Mouse (Mus musculus): ENCODE results near the gene Tjp2. TPM values are rescaled to one million over a fixed set of nuclear protein-coding genes. Genes with fewer than 3 reads are reported as not detected.
A peak's percentile ranks its signal among the peaks of the same experiment; 100 is the strongest.

Gene Tjp2
- polyA plus RNA-seq, 1 experiment, result 11.4 TPM

DNA sequence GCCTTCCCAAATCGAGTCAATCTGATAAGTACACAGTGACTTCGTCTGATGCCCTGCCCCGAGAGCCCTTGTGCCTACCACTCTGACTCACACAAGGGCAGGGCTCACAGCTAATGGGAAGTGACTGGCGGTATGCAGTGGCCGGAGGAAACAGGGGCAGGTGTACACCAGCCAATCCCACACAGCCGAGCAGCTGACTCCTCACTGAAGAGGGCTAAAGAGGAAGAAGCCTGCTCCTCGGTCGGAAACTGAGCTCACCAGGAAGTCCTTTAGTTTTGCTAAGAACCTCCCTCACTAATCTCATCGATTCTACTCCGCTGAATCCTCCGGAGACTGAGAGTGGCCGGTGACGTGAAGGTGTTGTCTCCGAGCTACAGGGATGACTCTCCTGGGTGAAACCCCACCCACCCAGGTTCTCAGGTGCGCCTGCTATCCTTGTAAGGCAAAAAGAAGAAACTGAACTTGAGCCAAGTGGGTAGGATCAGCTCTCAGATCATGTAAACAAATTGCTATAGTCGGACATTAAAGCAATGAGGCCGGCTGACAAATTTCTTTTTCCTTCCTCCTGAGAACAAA, 58.2 kb downstream of the Tjp2 start:
- no peak for TF ChIP-seq POLR2A (IDR thresholded peaks at IDR 0.05; ENCODE audit: borderline replicate concordance, control insufficient read depth, low read depth, low read length)
- TF ChIP-seq CTCF (IDR thresholded peaks at IDR 0.05; ENCODE audit: control insufficient read depth, insufficient read depth, low read length), result no peak
- peak overlapping the region; percentile 69 for H3K4me3 ChIP-seq (replicated peaks; ENCODE audit: control insufficient read depth, low read depth, low read length)
- 2% methylated on average over 17 of the region's 17 CpGs for WGBS
- no peaks in the 10 kb centered on the region for H3K4me1 ChIP-seq (ENCODE audit: control insufficient read depth, insufficient read depth, low read length)
- H3K27ac ChIP-seq (ENCODE audit: control insufficient read depth, insufficient read depth, low read depth, low read length, poor library complexity), result peak overlapping the region; percentile 77; the same call in 1 of the 2 replicates

DNA sequence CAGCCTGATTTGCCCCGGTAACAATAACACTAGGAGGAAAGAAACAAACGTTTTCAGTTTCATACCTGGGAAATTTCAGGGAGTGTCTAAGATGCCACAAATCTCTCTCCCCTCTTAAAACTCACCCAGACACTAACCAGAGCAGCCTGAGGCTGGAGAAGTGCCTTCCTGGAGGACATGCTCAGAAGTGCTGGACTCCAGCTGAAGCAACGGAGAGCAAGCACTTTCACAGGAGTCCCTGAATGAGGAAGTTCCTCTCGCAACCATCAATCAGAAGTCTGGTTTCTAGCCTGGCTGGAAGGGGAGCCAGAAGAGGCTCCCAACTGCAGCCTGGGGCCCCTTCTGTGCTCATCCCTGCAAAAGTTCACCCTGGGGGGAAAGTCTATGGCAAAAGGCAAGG, 60.9 kb downstream of the Tjp2 start:
- TF ChIP-seq CTCF (IDR thresholded peaks at IDR 0.05; ENCODE audit: control insufficient read depth, insufficient read depth, low read length) (no peak), POLR2A (IDR thresholded peaks at IDR 0.05; ENCODE audit: borderline replicate concordance, control insufficient read depth, low read depth, low read length) (no peak)
- 6% methylated on average over 4 of the region's 4 CpGs for whole genome bisulfite sequencing
- peak overlapping the region; percentile 40 for H3K4me3 ChIP-seq (replicated peaks; ENCODE audit: control insufficient read depth, low read depth, low read length)
- H3K27ac ChIP-seq (ENCODE audit: control insufficient read depth, insufficient read depth, low read depth, low read length, poor library complexity), result no peak overlapping the region
- H3K4me1 ChIP-seq (ENCODE audit: control insufficient read depth, insufficient read depth, low read length), result no peaks in the 10 kb centered on the region

DNA sequence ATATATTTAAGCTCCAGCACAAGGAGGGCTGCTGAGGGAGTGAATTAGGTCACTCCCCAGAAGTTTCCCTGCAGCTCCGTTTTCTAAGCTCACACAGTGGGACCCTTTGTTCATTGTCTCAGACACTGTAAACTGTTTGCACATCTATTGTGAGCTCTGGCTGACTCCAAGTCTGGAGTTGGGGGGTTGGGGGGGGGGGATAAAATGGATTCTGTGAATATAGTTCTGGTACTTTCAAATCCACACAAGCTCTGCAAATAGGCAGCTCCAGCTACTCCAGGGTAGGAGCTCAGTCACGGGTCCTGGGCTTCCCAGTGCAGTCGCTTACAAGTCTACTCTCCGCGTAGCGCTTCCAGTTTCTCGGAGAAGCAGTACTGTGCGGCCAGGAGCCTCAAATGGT, 64.4 kb downstream of the Tjp2 start:
- H3K27ac ChIP-seq (ENCODE audit: control insufficient read depth, insufficient read depth, low read depth, low read length, poor library complexity), result no peak overlapping the region
- no peaks in the 10 kb centered on the region for H3K4me1 ChIP-seq (ENCODE audit: control insufficient read depth, insufficient read depth, low read length)
- 84% methylated on average over 8 of the region's 8 CpGs for WGBS
- TF ChIP-seq CTCF (IDR thresholded peaks at IDR 0.05; ENCODE audit: control insufficient read depth, insufficient read depth, low read length), result no peak
- TF ChIP-seq POLR2A (IDR thresholded peaks at IDR 0.05; ENCODE audit: borderline replicate concordance, control insufficient read depth, low read depth, low read length), result no peak
- H3K4me3 ChIP-seq (replicated peaks; ENCODE audit: control insufficient read depth, low read depth, low read length), result no peak overlapping the region

DNA sequence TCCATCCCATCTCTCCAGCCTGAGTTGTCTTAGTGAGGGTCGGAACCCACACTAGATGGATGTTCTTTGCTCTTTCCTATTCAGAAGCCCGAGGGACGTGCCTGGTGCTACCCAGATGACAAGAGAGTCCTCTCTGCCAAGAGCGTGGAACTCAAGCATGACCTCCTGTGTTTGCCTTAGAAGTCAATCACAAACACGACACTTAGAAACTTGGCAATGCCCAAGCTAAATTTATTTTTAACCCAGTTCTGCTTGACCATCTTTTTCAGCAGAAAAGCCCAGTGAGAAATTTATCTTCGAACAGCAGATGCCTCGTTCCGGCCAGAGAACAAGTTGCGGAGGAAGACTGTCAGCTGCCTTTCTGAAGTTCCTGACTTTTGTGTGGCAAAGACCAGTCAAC, 65.1 kb downstream of the Tjp2 start:
- WGBS, result 86% methylated on average over 9 of the region's 9 CpGs
- no peak overlapping the region for H3K27ac ChIP-seq (ENCODE audit: control insufficient read depth, insufficient read depth, low read depth, low read length, poor library complexity)
- H3K4me1 ChIP-seq (ENCODE audit: control insufficient read depth, insufficient read depth, low read length), result no peaks in the 10 kb centered on the region
- no peak overlapping the region for H3K4me3 ChIP-seq (replicated peaks; ENCODE audit: control insufficient read depth, low read depth, low read length)
- TF ChIP-seq POLR2A (IDR thresholded peaks at IDR 0.05; ENCODE audit: borderline replicate concordance, control insufficient read depth, low read depth, low read length) (no peak), CTCF (IDR thresholded peaks at IDR 0.05; ENCODE audit: control insufficient read depth, insufficient read depth, low read length) (no peak)

DNA sequence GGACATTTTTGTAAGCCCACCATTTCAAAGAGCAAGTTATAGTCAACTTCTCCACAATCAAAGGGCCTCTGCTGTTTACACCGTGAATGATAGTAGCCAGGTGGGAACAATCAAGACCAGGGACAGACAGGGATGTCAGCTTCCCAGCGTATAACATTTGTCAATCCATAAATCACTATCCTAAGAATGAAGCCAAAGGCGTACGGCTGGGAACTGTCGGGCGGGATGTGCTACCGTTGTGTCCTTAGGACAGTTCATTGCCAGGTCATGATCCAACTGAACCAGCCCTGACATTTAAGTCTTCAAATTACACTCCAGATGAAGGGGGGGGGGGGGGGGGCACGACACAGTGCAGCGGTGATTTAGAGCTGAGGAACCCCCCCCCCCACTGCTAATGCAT, 65.5 kb downstream of the Tjp2 start:
- WGBS, result 83% methylated on average over 8 of the region's 9 CpGs
- Histone ChIP-seq H3K4me1 (ENCODE audit: control insufficient read depth, insufficient read depth, low read length) (no peaks in the 10 kb centered on the region), H3K4me3 (replicated peaks; ENCODE audit: control insufficient read depth, low read depth, low read length) (no peak overlapping the region), H3K27ac (ENCODE audit: control insufficient read depth, insufficient read depth, low read depth, low read length, poor library complexity) (no peak overlapping the region)
- TF ChIP-seq CTCF (IDR thresholded peaks at IDR 0.05; ENCODE audit: control insufficient read depth, insufficient read depth, low read length) (no peak), POLR2A (IDR thresholded peaks at IDR 0.05; ENCODE audit: borderline replicate concordance, control insufficient read depth, low read depth, low read length) (no peak)

DNA sequence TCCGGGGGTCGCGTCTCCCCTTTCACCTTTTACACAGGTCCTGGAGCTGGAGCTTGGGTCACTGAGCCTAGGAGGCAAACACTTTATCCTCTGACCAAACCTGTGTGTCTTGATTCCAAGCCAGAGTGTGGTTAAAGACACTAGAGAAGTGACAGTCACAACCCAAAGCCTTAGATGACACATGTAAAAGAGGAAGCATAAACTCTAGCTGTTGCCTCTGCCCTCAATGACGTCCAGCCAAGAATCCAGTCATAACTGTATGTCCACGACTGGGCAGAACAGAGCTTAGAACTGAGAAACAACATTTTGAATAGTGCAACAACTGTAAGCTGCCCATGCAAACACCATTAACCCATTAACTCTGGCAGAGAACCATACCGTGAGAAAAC, 68.8 kb downstream of the Tjp2 start:
- Histone ChIP-seq H3K27ac (ENCODE audit: control insufficient read depth, insufficient read depth, low read depth, low read length, poor library complexity) (no peak overlapping the region), H3K4me1 (ENCODE audit: control insufficient read depth, insufficient read depth, low read length) (no peaks in the 10 kb centered on the region), H3K4me3 (replicated peaks; ENCODE audit: control insufficient read depth, low read depth, low read length) (no peak overlapping the region)
- TF ChIP-seq POLR2A (IDR thresholded peaks at IDR 0.05; ENCODE audit: borderline replicate concordance, control insufficient read depth, low read depth, low read length), result no peak
- TF ChIP-seq CTCF (IDR thresholded peaks at IDR 0.05; ENCODE audit: control insufficient read depth, insufficient read depth, low read length), result no peak
- WGBS, result 47% methylated on average over 6 of the region's 6 CpGs

DNA sequence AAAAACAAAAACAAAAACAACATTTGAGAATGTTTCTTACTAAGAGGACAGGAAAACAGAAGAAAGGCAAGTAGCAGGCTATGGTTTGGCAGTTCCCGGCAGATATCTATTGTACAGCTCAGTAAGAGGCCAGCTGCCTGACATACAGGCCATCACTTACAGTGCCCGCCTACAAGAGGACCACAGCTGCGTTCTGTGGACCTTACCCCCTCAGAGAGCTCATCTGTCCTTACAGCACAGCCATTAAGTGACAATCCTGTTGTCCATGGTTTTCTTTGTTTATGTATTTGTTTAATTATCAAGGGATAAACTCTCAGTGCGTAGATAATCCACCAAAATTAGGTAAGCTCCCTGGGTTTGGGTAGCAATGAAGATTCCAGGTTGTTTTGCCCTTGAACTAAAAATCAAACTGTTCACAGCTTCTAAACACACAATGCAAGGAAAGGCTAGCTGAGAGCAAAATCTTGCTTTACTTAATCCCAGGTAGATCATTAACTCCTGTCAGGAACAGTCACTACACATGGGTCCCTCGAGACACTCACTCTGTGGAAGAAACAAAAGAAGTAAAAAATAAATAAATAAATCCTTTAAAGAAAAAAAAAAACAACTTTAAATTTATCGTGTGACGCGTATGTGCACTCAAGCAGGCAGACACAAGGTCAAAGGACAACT, 69.3 kb downstream of the Tjp2 start:
- Histone ChIP-seq H3K4me1 (ENCODE audit: control insufficient read depth, insufficient read depth, low read length) (no peaks in the 10 kb centered on the region), H3K4me3 (replicated peaks; ENCODE audit: control insufficient read depth, low read depth, low read length) (no peak overlapping the region), H3K27ac (ENCODE audit: control insufficient read depth, insufficient read depth, low read depth, low read length, poor library complexity) (no peak overlapping the region)
- 74% methylated on average over 8 of the region's 8 CpGs for WGBS
- TF ChIP-seq POLR2A (IDR thresholded peaks at IDR 0.05; ENCODE audit: borderline replicate concordance, control insufficient read depth, low read depth, low read length), result no peak
- TF ChIP-seq CTCF (IDR thresholded peaks at IDR 0.05; ENCODE audit: control insufficient read depth, insufficient read depth, low read length), result no peak

DNA sequence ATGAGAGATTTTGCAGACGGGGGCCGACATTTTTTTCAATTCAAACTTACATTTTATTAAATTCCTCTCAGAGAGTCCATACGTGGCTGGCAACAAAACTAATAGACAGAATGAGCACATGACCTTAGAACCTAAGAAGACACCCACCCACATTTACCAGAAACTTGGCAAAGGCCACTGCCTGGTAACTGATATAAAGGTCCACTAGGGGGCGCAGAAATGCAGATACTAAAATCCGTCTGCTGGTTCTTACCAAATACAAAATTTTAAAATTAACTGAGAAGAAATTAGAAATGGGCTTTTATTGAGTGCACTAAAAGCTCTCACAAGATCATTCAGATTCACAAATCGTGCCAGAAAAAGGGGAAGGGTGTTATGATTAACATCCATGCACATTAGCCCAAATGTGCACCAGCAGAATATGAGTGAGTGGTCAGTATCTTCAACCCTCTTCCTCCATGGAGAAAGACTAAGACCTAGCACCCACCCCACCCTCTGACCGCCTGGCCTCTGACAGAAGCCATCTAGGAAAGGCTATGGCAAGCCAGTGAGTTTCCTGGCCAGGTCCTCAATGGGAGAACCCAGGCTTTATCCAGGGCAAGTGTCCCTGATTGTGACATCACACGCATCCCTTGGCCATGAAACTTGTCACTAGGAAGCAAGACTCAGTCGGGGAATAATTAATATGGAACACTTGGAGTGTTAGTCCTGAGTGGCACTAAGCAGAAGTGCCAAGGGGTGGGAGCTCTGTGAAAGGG, 71.4 kb downstream of the Tjp2 start:
- Histone ChIP-seq H3K4me1 (ENCODE audit: control insufficient read depth, insufficient read depth, low read length) (no peaks in the 10 kb centered on the region), H3K4me3 (replicated peaks; ENCODE audit: control insufficient read depth, low read depth, low read length) (no peak overlapping the region), H3K27ac (ENCODE audit: control insufficient read depth, insufficient read depth, low read depth, low read length, poor library complexity) (no peak overlapping the region)
- TF ChIP-seq POLR2A (IDR thresholded peaks at IDR 0.05; ENCODE audit: borderline replicate concordance, control insufficient read depth, low read depth, low read length) (no peak), CTCF (IDR thresholded peaks at IDR 0.05; ENCODE audit: control insufficient read depth, insufficient read depth, low read length) (no peak)
- WGBS, result 46% methylated on average over 9 of the region's 9 CpGs

All from bone marrow, adult 2 months (tissue).